Mouse (Mus musculus) forebrain, postnatal 0 days (tissue): ENCODE results near the gene Fam89b. TPM values are rescaled to one million over a fixed set of nuclear protein-coding genes. Genes with fewer than 3 reads are reported as not detected.
"Not testable (repeated sequence)": the region's sequence is repeated elsewhere in the genome, so short reads cannot be mapped to it uniquely, and the experiment has no call there.

Source experiments
- ATAC-seq: fragments of 200-750 bp; cut with Nextera tagmentation; 2 replicates; pipeline ENCODE4 v1.8.0; 2017; ENCODE audit warnings: mild to moderate bottlenecking, moderate library complexity
- DNase-seq: peaks from one replicate; pipeline ENCODE4 v3.0.0-alpha.2; 2015
- H3K27ac ChIP-seq: fragments of 300-500 bp; sonication (generic); 2 replicates; pipeline ENCODE4 v1.5.1; 2014; ENCODE audit warnings: low read depth, mild to moderate bottlenecking, antibody characterized with exemption, low read length, moderate library complexity, mixed read lengths
- H3K27me3 ChIP-seq: fragments of 300-500 bp; sonication (generic); 2 replicates; pipeline ENCODE4 v1.6.1; 2014; ENCODE audit warnings: mild to moderate bottlenecking, low read length, mixed read lengths; ENCODE audit not compliant: insufficient read depth
- H3K36me3 ChIP-seq: fragments of 300-500 bp; sonication (generic); 2 replicates; pipeline ENCODE4 v1.6.1; 2014; ENCODE audit warnings: mild to moderate bottlenecking, moderate library complexity; ENCODE audit not compliant: insufficient read depth
- H3K4me1 ChIP-seq: fragments of 300-500 bp; sonication (generic); 2 replicates; pipeline ENCODE4 v1.6.1; 2014; ENCODE audit warnings: antibody characterized with exemption; ENCODE audit not compliant: insufficient read depth
- H3K4me2 ChIP-seq: fragments of 300-500 bp; sonication (generic); 2 replicates; pipeline ENCODE4 v1.6.1; 2014; ENCODE audit warnings: low read depth, mild to moderate bottlenecking, moderate library complexity
- H3K4me3 ChIP-seq: fragments of 300-500 bp; sonication (generic); 2 replicates; pipeline ENCODE4 v1.5.1; 2014; ENCODE audit warnings: low read depth, low read length, mixed read lengths
- H3K9ac ChIP-seq: fragments of 300-500 bp; sonication (generic); 2 replicates; pipeline ENCODE4 v1.6.1; 2014; ENCODE audit warnings: mild to moderate bottlenecking
- H3K9me3 ChIP-seq: fragments of 300-500 bp; sonication (generic); 2 replicates; pipeline ENCODE4 v1.6.1; 2016; ENCODE audit warnings: low read length
- CTCF ChIP-seq: sonication (generic); IDR thresholded peaks from 2 replicates; pipeline ENCODE4 v1.5.1; 2016; ENCODE audit warnings: antibody characterized with exemption, control low read depth, low read depth
- WGBS: fragments of 180-500 bp; shearing (Covaris S2); extraction: QIAGEN DNeasy Blood & Tissue Kit; methylation state at CpG from one replicate; pipeline ENCODE4 v1.1.7; 2014; 5-methylcytosine and 5-hydroxymethylcytosine counted together
- microRNA-seq, 2 experiments: library from miRNA; unstranded; fragments of <30 nt; microRNA quantifications; one replicate each; pipeline ENCODE4; 2016
- polyA plus RNA-seq: library from polyadenylated mRNA; unstranded; fragments of >200 nt; fragmentation: Nextera tagmentation; extraction: Ambion mirVana; gene quantifications from 2 replicates; pipeline ENCODE4 v1.2.1, GENCODE M21; 2015
- total RNA-seq: library from RNA; depleted of rRNA; stranded (reverse); fragments of >200 nt; gene quantifications from 2 replicates; pipeline ENCODE4 v1.2.3, GENCODE M21; 2014; rRNA removed

Fam89b gene
- total and polyA plus RNA-seq, 2 experiments from 2014 or later, result 165 to 169 TPM

DNA sequence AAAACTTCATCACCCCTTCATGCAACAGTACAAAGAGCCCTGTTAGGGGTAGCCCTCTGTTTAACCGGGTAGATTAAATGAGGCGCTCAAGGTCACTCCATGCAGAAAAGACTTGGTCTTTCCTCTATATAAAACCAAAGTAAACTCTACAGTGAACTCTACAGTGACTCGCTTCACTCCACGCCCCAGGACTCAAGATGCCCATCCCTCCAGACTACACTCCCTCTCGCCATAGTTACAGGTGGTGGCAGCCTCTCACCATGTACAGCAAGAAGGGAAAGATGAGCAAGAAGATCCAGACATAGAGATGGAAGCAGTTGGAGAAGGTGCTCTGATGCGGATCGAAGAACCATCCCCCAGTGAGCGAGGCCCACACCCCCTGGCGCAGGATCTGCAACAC is 41.7 kb downstream of the Fam89b start:
- WGBS, result 23% methylated on average over 9 of the region's 9 CpGs
- peak overlapping the region; percentile 69 for H3K4me3 ChIP-seq

DNA sequence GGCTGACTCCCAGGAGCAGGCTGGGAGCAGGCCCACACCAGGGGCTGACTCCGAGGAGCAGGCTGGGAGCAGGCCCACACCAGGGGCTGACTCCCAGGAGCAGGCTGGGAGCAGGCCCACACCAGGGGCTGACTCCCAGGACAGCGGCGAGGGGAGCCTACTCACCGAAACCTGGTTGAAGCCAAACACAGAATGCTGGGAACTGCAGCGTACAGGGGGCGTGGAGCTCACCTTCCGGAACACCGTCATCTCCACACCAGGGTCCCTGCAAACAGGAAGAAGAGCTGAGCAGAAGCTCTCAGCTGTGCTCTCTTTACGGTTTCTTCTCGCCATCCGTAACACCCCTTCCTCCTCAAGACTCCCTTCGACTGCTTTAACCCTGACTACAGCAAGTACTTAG is 42.5 kb downstream of the Fam89b start:
- H3K4me1 ChIP-seq, result peaks cover 17% of the 10 kb centered on the region
- not testable (repeated sequence) for ATAC-seq, H3K4me2 ChIP-seq, H3K27ac ChIP-seq, DNase-seq, H3K9ac ChIP-seq, H3K4me3 ChIP-seq, H3K9me3 ChIP-seq, H3K27me3 ChIP-seq
- peaks cover 51% of the 10 kb centered on the region for H3K36me3 ChIP-seq
- 95% methylated on average over 11 of the region's 12 CpGs for WGBS

More for the DNA sequence above, 41.7 kb downstream of the Fam89b start:
- no peaks in the 10 kb centered on the region for H3K9me3 ChIP-seq
- H3K9ac ChIP-seq, result peak overlapping the region; percentile 79
- peaks cover 43% of the 10 kb centered on the region for H3K36me3 ChIP-seq
- no peak for TF ChIP-seq CTCF
- no peaks in the 10 kb centered on the region for H3K27me3 ChIP-seq
- H3K4me1 ChIP-seq, result peaks cover 17% of the 10 kb centered on the region
- H3K4me2 ChIP-seq, result peak overlapping the region; percentile 97
- peak overlapping the region; percentile 74; the same call in 1 of the 2 replicates for H3K27ac ChIP-seq
- DNase-seq, result no peak
- ATAC-seq, result no peak

DNA sequence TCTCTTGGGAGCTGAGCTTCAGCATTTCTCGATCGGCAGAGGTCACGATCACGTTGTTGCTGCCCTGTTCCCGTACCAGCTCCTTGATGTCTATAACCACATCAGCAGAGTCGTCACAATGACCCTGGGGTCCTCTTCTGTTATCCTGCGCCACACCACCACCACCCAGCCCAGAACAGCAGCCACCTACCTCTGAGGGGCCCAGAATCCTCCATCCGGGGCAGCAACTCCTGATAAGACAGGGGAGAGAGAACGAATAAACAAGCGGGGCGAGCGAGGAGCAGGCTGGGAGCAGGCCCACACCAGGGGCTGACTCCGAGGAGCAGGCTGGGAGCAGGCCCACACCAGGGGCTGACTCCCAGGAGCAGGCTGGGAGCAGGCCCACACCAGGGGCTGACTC is 43.0 kb downstream of the Fam89b start:
- no peak for ATAC-seq
- Histone ChIP-seq H3K9ac (no peak overlapping the region), H3K36me3 (peaks cover 53% of the 10 kb centered on the region), H3K4me2 (no peak overlapping the region), H3K9me3 (no peaks in the 10 kb centered on the region), H3K27me3 (no peaks in the 10 kb centered on the region), H3K27ac (no peak overlapping the region), H3K4me1 (peaks cover 17% of the 10 kb centered on the region), H3K4me3 (no peak overlapping the region)
- no peak for DNase-seq
- no peak for TF ChIP-seq CTCF
- 95% methylated on average over 13 of the region's 13 CpGs for WGBS

DNA sequence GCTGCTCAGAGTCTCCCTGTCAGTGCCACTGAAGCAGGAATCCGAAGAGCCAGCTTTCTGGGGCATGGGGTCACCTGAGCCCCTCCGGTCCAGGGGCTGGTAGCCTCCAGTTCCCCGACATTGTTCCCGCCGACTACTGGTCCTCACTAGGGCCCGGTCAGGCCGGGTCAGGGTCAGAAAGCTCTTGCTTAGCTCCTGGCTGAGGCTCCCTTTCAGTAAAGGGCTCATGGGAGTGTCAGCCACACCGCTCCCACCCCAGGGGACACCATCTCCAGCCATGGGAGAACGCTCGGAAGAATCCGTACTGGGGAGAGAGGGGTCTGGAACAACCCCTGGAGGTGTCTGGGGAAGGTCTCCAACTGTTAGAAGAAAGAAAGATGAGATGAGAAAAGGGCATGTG is 43.6 kb downstream of the Fam89b start:
- H3K4me2 ChIP-seq, result no peak overlapping the region
- ATAC-seq, result no peak
- no peak overlapping the region for H3K4me3 ChIP-seq
- H3K9ac ChIP-seq, result no peak overlapping the region
- H3K4me1 ChIP-seq, result peaks cover 17% of the 10 kb centered on the region
- 95% methylated on average over 11 of the region's 11 CpGs for WGBS
- peaks cover 56% of the 10 kb centered on the region for H3K36me3 ChIP-seq
- no peaks in the 10 kb centered on the region for H3K9me3 ChIP-seq
- H3K27ac ChIP-seq, result no peak overlapping the region
- H3K27me3 ChIP-seq, result no peaks in the 10 kb centered on the region
- DNase-seq, result no peak
- no peak for TF ChIP-seq CTCF

DNA sequence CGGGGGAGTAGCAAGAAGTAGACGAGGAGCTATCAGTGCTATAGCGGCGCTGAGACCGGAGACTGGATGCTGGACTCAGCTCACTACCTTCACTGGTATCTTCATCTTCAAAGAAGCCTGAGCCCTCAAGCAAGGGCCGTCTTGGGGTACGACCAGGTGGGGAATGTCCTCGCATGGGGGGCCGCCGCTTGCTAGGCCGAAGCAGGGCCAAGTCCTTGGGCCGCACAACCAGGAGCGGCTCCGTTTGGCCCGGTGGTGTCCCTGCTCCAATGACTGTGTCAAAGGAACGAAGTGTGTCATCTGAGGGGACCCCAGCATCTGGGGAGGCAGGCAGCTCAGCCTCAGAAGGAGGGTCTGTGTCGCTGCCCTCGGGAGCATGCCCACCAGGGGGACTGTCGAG is 44.0 kb downstream of the Fam89b start:
- H3K9ac ChIP-seq, result no peak overlapping the region
- H3K27me3 ChIP-seq, result no peaks in the 10 kb centered on the region
- no peak overlapping the region for H3K4me3 ChIP-seq
- peaks cover 61% of the 10 kb centered on the region for H3K36me3 ChIP-seq
- no peak overlapping the region for H3K4me2 ChIP-seq
- WGBS, result 96% methylated on average over 19 of the region's 19 CpGs
- no peak overlapping the region for H3K27ac ChIP-seq
- DNase-seq (no peak), ATAC-seq (no peak)
- TF ChIP-seq CTCF, result no peak
- H3K9me3 ChIP-seq, result no peaks in the 10 kb centered on the region
- H3K4me1 ChIP-seq, result peaks cover 14% of the 10 kb centered on the region

DNA sequence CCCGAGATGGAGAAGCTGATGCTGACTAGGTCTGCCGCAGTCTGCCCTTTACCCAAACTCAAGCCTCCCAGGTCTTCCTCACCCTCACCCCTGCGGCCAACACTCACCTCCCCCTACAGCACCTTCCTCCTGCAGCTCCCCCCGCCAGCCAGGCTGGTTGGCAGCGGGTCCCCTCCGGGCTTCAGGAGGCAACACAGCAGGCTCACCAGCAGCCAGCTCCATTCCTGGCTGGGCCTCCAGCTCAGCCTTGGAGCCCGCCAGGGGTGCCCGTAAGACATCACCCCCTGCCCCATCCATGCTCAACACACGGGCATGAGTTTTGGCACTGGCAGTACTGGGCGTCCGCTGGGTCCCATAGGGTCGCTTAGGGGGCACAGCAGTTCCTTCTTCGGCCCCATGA is 44.5 kb downstream of the Fam89b start:
- Histone ChIP-seq H3K4me2 (no peak overlapping the region), H3K9me3 (no peaks in the 10 kb centered on the region), H3K36me3 (peaks cover 65% of the 10 kb centered on the region), H3K4me3 (no peak overlapping the region), H3K4me1 (peaks cover 10% of the 10 kb centered on the region), H3K9ac (no peak overlapping the region), H3K27ac (no peak overlapping the region), H3K27me3 (no peaks in the 10 kb centered on the region)
- DNase-seq (no peak), ATAC-seq (no peak)
- TF ChIP-seq CTCF, result no peak
- WGBS, result 87% methylated on average over 13 of the region's 13 CpGs

DNA sequence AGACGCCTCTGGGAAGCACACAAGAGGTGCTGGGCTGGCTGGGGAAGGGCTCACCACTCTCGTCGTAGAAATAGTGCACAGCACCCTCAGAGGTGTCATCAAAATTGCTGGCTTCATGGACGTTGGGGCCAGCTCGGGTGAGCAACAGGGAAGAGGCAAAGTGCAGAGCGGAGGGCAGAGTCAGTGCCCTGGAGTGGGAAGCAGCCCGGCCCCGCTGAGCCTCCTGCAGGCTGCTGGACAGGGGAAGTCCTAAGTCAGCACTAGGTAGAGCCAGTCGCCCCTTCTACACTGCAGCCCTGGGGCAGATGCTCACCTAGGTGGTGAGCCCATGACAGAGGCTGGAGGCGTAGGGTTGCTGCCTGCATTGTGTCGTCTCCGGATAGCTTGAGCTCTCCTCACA is 45.2 kb downstream of the Fam89b start:
- Histone ChIP-seq H3K27me3 (no peaks in the 10 kb centered on the region), H3K4me2 (no peak overlapping the region), H3K36me3 (peaks cover 73% of the 10 kb centered on the region), H3K27ac (no peak overlapping the region), H3K4me3 (no peak overlapping the region), H3K4me1 (peaks cover 6% of the 10 kb centered on the region; the same call in 1 of the 2 replicates), H3K9ac (no peak overlapping the region), H3K9me3 (no peaks in the 10 kb centered on the region)
- no peak for TF ChIP-seq CTCF
- ATAC-seq, result no peak
- WGBS, result 92% methylated on average over 12 of the region's 12 CpGs
- no peak for DNase-seq

DNA sequence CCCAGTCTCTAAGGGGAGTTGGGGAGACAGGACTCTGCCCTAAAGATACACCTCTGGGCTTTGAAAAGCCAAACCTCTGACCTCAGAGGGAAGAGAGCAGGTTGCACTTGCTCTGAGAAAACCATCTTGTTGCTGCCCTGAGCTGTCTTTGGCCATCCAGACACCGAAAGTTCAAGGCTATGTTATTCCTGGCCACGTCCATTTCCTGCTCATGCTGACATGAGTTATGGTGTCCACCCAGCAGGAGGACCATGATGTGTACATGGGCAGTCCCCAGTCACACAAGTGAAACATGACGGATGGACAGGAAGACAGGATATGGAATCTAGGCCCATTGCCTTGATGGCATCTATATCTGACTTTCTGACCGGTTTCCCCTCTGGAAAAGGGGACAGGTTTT is 49.0 kb downstream of the Fam89b start:
- no peak for TF ChIP-seq CTCF
- H3K27me3 ChIP-seq, result no peaks in the 10 kb centered on the region
- WGBS, result 89% methylated on average over 4 of the region's 4 CpGs
- H3K4me1 ChIP-seq, result no peaks in the 10 kb centered on the region
- DNase-seq, result no peak
- no peak for ATAC-seq
- H3K4me2 ChIP-seq, result no peak overlapping the region
- peaks cover 93% of the 10 kb centered on the region for H3K36me3 ChIP-seq
- H3K4me3 ChIP-seq, result no peak overlapping the region
- no peak overlapping the region for H3K9ac ChIP-seq
- H3K9me3 ChIP-seq, result no peaks in the 10 kb centered on the region
- H3K27ac ChIP-seq, result no peak overlapping the region

Small RNA genes lying within 50 kb of the gene (microRNA-seq; reads per million reads assigned to microRNA genes)
- gene Mir6987, result 0.61 to 1.2 reads per million in 2 experiments

Other genes starting within 250 kb of the Fam89b start
- gene Mus81, start 241.3 kb downstream of the Fam89b start, total RNA-seq, result 51.5 and 54.8 TPM in 2 replicates
- 29.4 and 32.6 TPM in 2 replicates for gene Mus81, start 241.3 kb downstream of the Fam89b start, polyA plus RNA-seq
- 1,402 and 1,611 TPM in 2 replicates for gene Cfl1, start 239.2 kb downstream of the Fam89b start, total RNA-seq
- 4,218 and 4,770 TPM in 2 replicates for gene Cfl1, start 239.2 kb downstream of the Fam89b start, polyA plus RNA-seq
- gene 1700020D05Rik, start 225.9 kb downstream of the Fam89b start, total RNA-seq, result 5.0 and 5.2 TPM in 2 replicates
- not detected in 2 replicates for gene 1700020D05Rik, start 225.9 kb downstream of the Fam89b start, polyA plus RNA-seq
- gene Snx32, start 219.1 kb downstream of the Fam89b start, total RNA-seq, result 77.7 and 85.6 TPM in 2 replicates
- 64.1 and 68.1 TPM in 2 replicates for gene Snx32, start 219.1 kb downstream of the Fam89b start, polyA plus RNA-seq
- not detected in 2 replicates for gene Ovol1, start 169.0 kb downstream of the Fam89b start, total RNA-seq
- 0.11 and 0.21 TPM in 2 replicates for gene Ovol1, start 169.0 kb downstream of the Fam89b start, polyA plus RNA-seq
- 9.0 and 9.5 TPM in 2 replicates for gene Ap5b1, start 161.6 kb downstream of the Fam89b start, total RNA-seq
- gene Ap5b1, start 161.6 kb downstream of the Fam89b start, polyA plus RNA-seq, result 1.2 and 1.6 TPM in 2 replicates
- 29.0 and 34.1 TPM in 2 replicates for gene Rnaseh2c, start 127.8 kb downstream of the Fam89b start, total RNA-seq
- gene Rnaseh2c, start 127.8 kb downstream of the Fam89b start, polyA plus RNA-seq, result 49.8 and 59.9 TPM in 2 replicates
- 131 and 150 TPM in 2 replicates for gene Kat5, start 119.4 kb downstream of the Fam89b start, total RNA-seq
- gene Kat5, start 119.4 kb downstream of the Fam89b start, polyA plus RNA-seq, result 62.8 and 72.6 TPM in 2 replicates
- gene Rela, start 92.2 kb downstream of the Fam89b start, total RNA-seq, result 23.2 and 34.8 TPM in 2 replicates
- 26.8 and 32.3 TPM in 2 replicates for gene Rela, start 92.2 kb downstream of the Fam89b start, polyA plus RNA-seq
- 16.6 and 18.3 TPM in 2 replicates for gene Sipa1, start 65.9 kb downstream of the Fam89b start, total RNA-seq
- 14.6 and 19.6 TPM in 2 replicates for gene Sipa1, start 65.9 kb downstream of the Fam89b start, polyA plus RNA-seq
- 14.4 and 19.7 TPM in 2 replicates for gene Map3k11, start 40.9 kb downstream of the Fam89b start, total RNA-seq
- gene Map3k11, start 40.9 kb downstream of the Fam89b start, polyA plus RNA-seq, result 8.7 and 9.0 TPM in 2 replicates
- 57.4 and 67.1 TPM in 2 replicates for gene Pcnx3, start 40.7 kb downstream of the Fam89b start, total RNA-seq
- gene Pcnx3, start 40.7 kb downstream of the Fam89b start, polyA plus RNA-seq, result 10.2 and 17.2 TPM in 2 replicates
- not detected in 2 replicates for gene Kcnk7, start 25.3 kb downstream of the Fam89b start, total RNA-seq
- 0.17 TPM in 1 of 2 replicates, not detected in the other for gene Kcnk7, start 25.3 kb downstream of the Fam89b start, polyA plus RNA-seq
- 28.5 and 33.2 TPM in 2 replicates for gene Ehbp1l1, start 3.3 kb downstream of the Fam89b start, total RNA-seq
- 41.3 and 53.0 TPM in 2 replicates for gene Ehbp1l1, start 3.3 kb downstream of the Fam89b start, polyA plus RNA-seq
- 21.3 and 22.7 TPM in 2 replicates for gene Ltbp3, start 11.3 kb upstream of the Fam89b start, total RNA-seq
- gene Ltbp3, start 11.3 kb upstream of the Fam89b start, polyA plus RNA-seq, result 5.9 and 12.4 TPM in 2 replicates
- gene Scyl1, start 41.8 kb upstream of the Fam89b start, total RNA-seq, result 79.8 and 98.1 TPM in 2 replicates
- 62.7 and 68.8 TPM in 2 replicates for gene Scyl1, start 41.8 kb upstream of the Fam89b start, polyA plus RNA-seq
- gene Frmd8, start 145.6 kb upstream of the Fam89b start, total RNA-seq, result 8.5 and 13.3 TPM in 2 replicates
- 9.0 and 10.3 TPM in 2 replicates for gene Frmd8, start 145.6 kb upstream of the Fam89b start, polyA plus RNA-seq
- 2.2 and 2.6 TPM in 2 replicates for gene Slc25a45, start 148.2 kb upstream of the Fam89b start, total RNA-seq
- gene Slc25a45, start 148.2 kb upstream of the Fam89b start, polyA plus RNA-seq, result 2.0 and 2.9 TPM in 2 replicates
- 9.9 and 14.2 TPM in 2 replicates for gene Tigd3, start 164.5 kb upstream of the Fam89b start, total RNA-seq
- 8.6 and 10.2 TPM in 2 replicates for gene Tigd3, start 164.5 kb upstream of the Fam89b start, polyA plus RNA-seq
- gene Dpf2, start 183.4 kb upstream of the Fam89b start, total RNA-seq, result 52.8 and 64.5 TPM in 2 replicates
- 56.8 and 60.1 TPM in 2 replicates for gene Dpf2, start 183.4 kb upstream of the Fam89b start, polyA plus RNA-seq
- gene Cdc42ep2, start 195.2 kb upstream of the Fam89b start, total RNA-seq, result 13.3 and 18.4 TPM in 2 replicates
- 13.5 and 15.6 TPM in 2 replicates for gene Cdc42ep2, start 195.2 kb upstream of the Fam89b start, polyA plus RNA-seq
- gene Pola2, start 234.5 kb upstream of the Fam89b start, total RNA-seq, result 12.4 and 18.1 TPM in 2 replicates
- 13.7 and 15.3 TPM in 2 replicates for gene Pola2, start 234.5 kb upstream of the Fam89b start, polyA plus RNA-seq